Mouse (Mus musculus) cerebellum, adult 11-12 months (tissue): Measurements from ENCODE around the gene Anxa5.

Experiments
- DNase-seq: peaks from one replicate; pipeline ENCODE4 v3.0.0; 2022

Anxa5 gene

GRCm38 (mm10) chr3:36446041-36446440 lies 29.7 kb downstream of the Anxa5 start:
- no peak for DNase-seq

GRCm38 (mm10) chr3:36442426-36442825 lies 33.3 kb downstream of the Anxa5 start:
- no peak for DNase-seq

DNA sequence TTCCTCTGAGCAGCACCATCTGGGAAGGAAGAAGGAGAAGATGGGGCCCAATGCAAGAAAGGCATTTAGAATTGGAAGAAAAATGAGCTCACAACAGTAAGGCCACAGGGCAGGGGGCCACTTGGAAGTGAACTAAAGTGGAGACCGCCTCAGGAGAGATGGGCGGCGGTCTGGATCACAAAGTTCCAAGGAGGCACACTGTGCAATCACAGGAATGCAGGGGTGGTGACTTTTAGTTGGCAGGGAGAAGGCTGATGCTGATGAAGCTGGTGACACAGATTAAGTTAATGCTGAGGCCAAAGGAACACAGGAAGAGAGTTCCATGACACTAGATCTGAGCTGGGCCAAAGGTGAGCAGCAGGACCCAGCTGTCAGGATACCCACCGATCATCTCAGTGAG lies 35.4 kb downstream of the Anxa5 start:
- DNase-seq, result no peak

DNA sequence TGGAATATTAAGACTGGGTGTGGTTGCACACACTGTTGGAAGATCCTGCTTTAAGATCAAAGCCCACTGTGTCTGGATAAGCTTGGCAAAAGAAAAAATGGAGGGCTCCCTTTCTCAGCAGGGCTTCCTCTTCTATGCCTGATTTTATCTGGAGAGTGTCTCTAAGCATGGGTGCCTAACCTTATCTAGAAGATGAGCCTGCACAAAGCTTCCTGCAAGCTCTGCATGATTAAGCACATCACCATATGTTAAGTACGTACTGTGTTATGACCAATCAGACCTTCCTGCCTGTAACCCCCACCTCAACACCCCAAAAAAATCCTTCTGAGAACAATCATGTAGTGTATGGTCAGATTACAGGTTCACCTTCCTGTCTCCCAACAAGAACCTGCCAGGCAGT lies 45.3 kb downstream of the Anxa5 start:
- DNase-seq, result no peak

- DNase-seq, result no peak
These were observed 48.3 kb downstream of the Anxa5 start for GRCm38 (mm10) chr3:36427386-36427785.

GRCm38 (mm10) chr3:36409456-36409855 lies 66.2 kb downstream of the Anxa5 start:
- no peak for DNase-seq

DNA sequence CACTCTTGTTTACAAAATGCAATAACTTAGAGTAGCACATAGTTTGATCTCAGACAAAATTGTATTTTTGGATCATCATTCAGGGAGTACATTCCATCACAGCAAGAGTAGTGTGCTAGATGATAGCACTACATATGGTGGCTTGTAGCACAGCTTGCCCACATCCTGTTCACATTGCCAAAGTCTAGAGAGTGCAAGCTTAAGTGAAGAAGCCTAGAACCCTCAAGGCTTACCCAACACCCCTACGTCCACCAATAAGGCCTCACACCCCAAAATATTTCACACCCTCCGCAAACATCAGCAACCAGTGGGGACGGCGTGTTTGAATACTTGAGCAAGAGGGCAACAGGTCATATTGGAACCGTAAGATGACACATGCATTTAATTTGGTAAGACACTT lies 68.7 kb downstream of the Anxa5 start:
- DNase-seq, result no peak

GRCm38 (mm10) chr3:36406340-36406739 lies 69.4 kb downstream of the Anxa5 start:
- no peak for DNase-seq

DNA sequence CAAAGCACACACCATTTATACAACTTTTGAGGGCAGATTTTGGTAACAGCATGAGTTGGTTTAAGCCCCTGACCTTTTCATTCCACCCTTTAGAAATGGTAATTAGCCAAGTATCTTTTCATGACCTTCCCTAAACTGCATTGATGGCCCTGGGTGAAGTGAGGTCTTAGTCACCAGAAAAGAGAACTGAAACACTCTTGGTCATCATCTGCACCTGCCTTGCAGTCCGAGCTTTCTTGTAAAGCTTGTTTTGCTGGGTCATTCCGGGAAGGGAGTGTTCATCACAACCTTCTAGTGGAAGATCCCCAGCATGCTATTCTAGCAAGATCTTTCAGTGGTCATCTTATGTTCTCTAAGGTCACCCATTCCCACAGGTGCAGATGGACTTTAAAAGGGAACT lies 73.8 kb downstream of the Anxa5 start:
- no peak for DNase-seq

- no peak for DNase-seq
These were observed 75.0 kb downstream of the Anxa5 start for GRCm38 (mm10) chr3:36400657-36401056.
